Mouse (Mus musculus): ENCODE results near the gene Astn2.

Gene Astn2

GRCm38 (mm10) chr4:66310315-66311020, 93.9 kb downstream of the Astn2 start:
- no peak for DNase-seq

GRCm38 (mm10) chr4:66306377-66306776, 98.0 kb downstream of the Astn2 start:
- no peak for DNase-seq

GRCm38 (mm10) chr4:66302686-66303310, 101.6 kb downstream of the Astn2 start:
- DNase-seq, result no peak

- DNase-seq, result no peak
Observed at GRCm38 (mm10) chr4:66285034-66285433, 119.4 kb downstream of the Astn2 start.

- DNase-seq, result no peak
Observed at GRCm38 (mm10) chr4:66276096-66276495, 128.3 kb downstream of the Astn2 start.

GRCm38 (mm10) chr4:66271550-66272117, 132.8 kb downstream of the Astn2 start:
- DNase-seq, result no peak

- no peak for DNase-seq
Observed at GRCm38 (mm10) chr4:66264031-66264430, 140.4 kb downstream of the Astn2 start.

GRCm38 (mm10) chr4:66261276-66261675, 143.1 kb downstream of the Astn2 start:
- DNase-seq, result no peak

- no peak for DNase-seq
Observed at GRCm38 (mm10) chr4:66258905-66259304, 145.5 kb downstream of the Astn2 start.

- no peak for DNase-seq
Observed at GRCm38 (mm10) chr4:66254695-66255492, 149.5 kb downstream of the Astn2 start.

- DNase-seq, result no peak
Observed at GRCm38 (mm10) chr4:66248521-66248920, 155.9 kb downstream of the Astn2 start.

- no peak for DNase-seq
Observed at GRCm38 (mm10) chr4:66242683-66243082, 161.7 kb downstream of the Astn2 start.

- DNase-seq, result no peak
Observed at GRCm38 (mm10) chr4:66232799-66233198, 171.6 kb downstream of the Astn2 start.

GRCm38 (mm10) chr4:66232350-66232749, 172.1 kb downstream of the Astn2 start:
- DNase-seq, result no peak

GRCm38 (mm10) chr4:66230735-66231134, 173.7 kb downstream of the Astn2 start:
- DNase-seq, result no peak

GRCm38 (mm10) chr4:66222602-66223317, 181.7 kb downstream of the Astn2 start:
- no peak for DNase-seq

- no peak for DNase-seq
Observed at GRCm38 (mm10) chr4:66215170-66215618, 189.2 kb downstream of the Astn2 start.

GRCm38 (mm10) chr4:66189636-66190035, 214.8 kb downstream of the Astn2 start:
- DNase-seq, result no peak

GRCm38 (mm10) chr4:66175887-66176533, 228.4 kb downstream of the Astn2 start:
- DNase-seq, result no peak

GRCm38 (mm10) chr4:66171583-66171982, 232.8 kb downstream of the Astn2 start:
- peak; percentile 54 for DNase-seq

- no peak for DNase-seq
Observed at GRCm38 (mm10) chr4:66170787-66171186, 233.6 kb downstream of the Astn2 start.

- no peak for DNase-seq
Observed at GRCm38 (mm10) chr4:66169485-66169884, 234.9 kb downstream of the Astn2 start.
